Mouse (Mus musculus) intestine, embryonic 16.5 days (tissue): ENCODE measurements around the gene B3galnt2. TPM values are rescaled to one million over a fixed set of nuclear protein-coding genes. Genes with fewer than 3 reads are reported as not detected.

ENCODE experiments used
- ATAC-seq: fragments of 200-750 bp; cut with Nextera tagmentation; 2 replicates; pipeline ENCODE4 v1.8.0; 2017; ENCODE audit warnings: moderate TSS enrichment, moderate library complexity
- H3K27ac ChIP-seq: fragments of 300-500 bp; sonication (generic); 2 replicates; pipeline ENCODE4 v1.5.1; 2014; ENCODE audit warnings: mild to moderate bottlenecking, low read length
- H3K27me3 ChIP-seq: fragments of 300-500 bp; sonication (generic); replicated peaks from 2 replicates; pipeline ENCODE4 v1.6.1; 2014; ENCODE audit warnings: low read length, control low read depth, mixed read lengths; ENCODE audit not compliant: control insufficient read depth, insufficient read depth
- H3K36me3 ChIP-seq: fragments of 300-500 bp; sonication (generic); 2 replicates; pipeline ENCODE4 v1.6.1; 2014; ENCODE audit warnings: low read length, control low read depth; ENCODE audit not compliant: control insufficient read depth, insufficient read depth
- H3K4me1 ChIP-seq: fragments of 300-500 bp; sonication (generic); 2 replicates; pipeline ENCODE4 v1.6.1; 2014; ENCODE audit warnings: low read length, control low read depth, mixed read lengths; ENCODE audit not compliant: control insufficient read depth, insufficient read depth
- H3K4me2 ChIP-seq: fragments of 300-500 bp; sonication (generic); 2 replicates; pipeline ENCODE4 v1.6.1; 2014; ENCODE audit warnings: low read depth, low read length, control low read depth
- H3K4me3 ChIP-seq: fragments of 300-500 bp; sonication (generic); 2 replicates; pipeline ENCODE4 v1.5.1; 2014; ENCODE audit warnings: mild to moderate bottlenecking, low read length
- H3K9ac ChIP-seq: fragments of 300-500 bp; sonication (generic); 2 replicates; pipeline ENCODE4 v1.6.1; 2014; ENCODE audit warnings: low read depth, low read length
- H3K9me3 ChIP-seq: fragments of 300-500 bp; sonication (generic); 2 replicates; pipeline ENCODE4 v1.6.1; 2016; ENCODE audit warnings: low read length, control low read depth; ENCODE audit not compliant: control insufficient read depth
- WGBS: fragments of 180-500 bp; shearing (Covaris S2); extraction: QIAGEN DNeasy Blood & Tissue Kit; methylation state at CpG from one replicate; pipeline ENCODE4 v1.1.7; 2014; 5-methylcytosine and 5-hydroxymethylcytosine counted together
- polyA plus RNA-seq: library from polyadenylated mRNA; unstranded; fragments of >200 nt; fragmentation: Nextera tagmentation; extraction: Ambion mirVana; gene quantifications from 2 replicates; pipeline ENCODE4 v1.2.1, GENCODE M21; 2015

The B3galnt2 gene
- polyA plus RNA-seq: 30.0 and 32.9 TPM in 2 replicates

- ATAC-seq: peak; percentile 99
- Histone ChIP-seq H3K27ac (peak within 1 kb of the TSS; percentile 82), H3K9me3 (no peaks in the 10 kb centered on the region), H3K9ac (peak within 1 kb of the TSS; percentile 95), H3K4me2 (peak within 1 kb of the TSS; percentile 85), H3K27me3 (no peaks in the 10 kb centered on the region), H3K4me3 (peak within 1 kb of the TSS; percentile 97), H3K4me1 (peaks cover 8% of the 10 kb centered on the region), H3K36me3 (no peaks in the 10 kb centered on the region)
- WGBS: under 1% methylated on average over 75 of the region's 78 CpGs
Measured at GRCm38 (mm10) chr13:13953874-13954832, at the start of gene B3galnt2. Gene B3galnt2 (plus strand): TSS chr13:13954469.

DNA sequence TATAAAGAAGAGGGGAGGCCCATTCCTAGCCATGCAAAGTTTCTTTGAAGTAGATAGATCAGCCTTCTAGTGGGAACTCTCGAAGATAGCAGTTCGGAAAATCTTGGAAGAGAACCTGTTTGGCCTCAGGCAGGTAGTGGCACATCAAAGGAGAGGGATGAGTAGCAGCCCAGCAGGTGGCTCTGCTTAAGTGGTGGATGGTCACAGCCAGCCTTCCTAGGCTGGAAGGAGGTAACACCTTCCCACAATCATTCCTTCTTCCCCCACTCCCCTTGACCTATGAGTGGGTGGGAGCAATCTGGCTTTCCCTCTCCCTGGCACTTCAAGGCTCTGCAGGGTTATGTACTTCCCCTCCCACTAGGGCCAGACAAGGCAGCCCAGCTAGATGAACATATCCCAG is 42.9 kb upstream of the B3galnt2 start:
- no peaks in the 10 kb centered on the region for H3K27me3 ChIP-seq
- no peak overlapping the region for H3K9ac ChIP-seq
- H3K36me3 ChIP-seq: no peaks in the 10 kb centered on the region
- no peak for ATAC-seq
- 29% methylated on average over 2 of the region's 2 CpGs for WGBS
- no peaks in the 10 kb centered on the region for H3K4me1 ChIP-seq
- no peak overlapping the region for H3K4me3 ChIP-seq
- H3K27ac ChIP-seq: no peak overlapping the region
- no peak overlapping the region for H3K4me2 ChIP-seq
- H3K9me3 ChIP-seq: no peaks in the 10 kb centered on the region

DNA sequence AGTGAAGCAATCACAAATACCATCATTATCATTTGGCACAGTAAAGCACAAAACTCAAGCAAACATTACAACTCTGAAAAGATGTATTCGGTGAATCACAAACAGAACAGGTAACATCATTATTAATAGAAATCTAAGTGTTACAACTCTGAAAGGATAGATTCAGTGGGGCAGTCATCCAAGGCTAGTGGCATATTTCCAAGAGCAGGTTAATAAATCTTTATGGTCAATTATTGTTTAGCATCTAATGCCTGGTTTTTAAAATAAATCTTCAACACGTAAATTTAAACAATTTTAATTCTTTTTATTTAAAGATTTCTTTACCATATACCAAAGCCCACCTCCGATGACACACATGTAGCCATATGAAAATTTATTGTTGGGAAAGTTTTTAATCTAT is 34.9 kb upstream of the B3galnt2 start:
- Histone ChIP-seq H3K4me3 (no peak overlapping the region), H3K27ac (no peak overlapping the region), H3K4me2 (no peak overlapping the region), H3K36me3 (no peaks in the 10 kb centered on the region), H3K9ac (no peak overlapping the region), H3K27me3 (no peaks in the 10 kb centered on the region), H3K9me3 (no peaks in the 10 kb centered on the region), H3K4me1 (no peaks in the 10 kb centered on the region)
- no peak for ATAC-seq
- WGBS: 92% methylated on average over 3 of the region's 3 CpGs

GRCm38 (mm10) chr13:13922526-13922925 is 31.7 kb upstream of the B3galnt2 start:
- H3K27me3 ChIP-seq: no peaks in the 10 kb centered on the region
- H3K27ac ChIP-seq: no peak overlapping the region
- H3K4me2 ChIP-seq: no peak overlapping the region
- no peak overlapping the region for H3K4me3 ChIP-seq
- H3K9ac ChIP-seq: no peak overlapping the region
- no peaks in the 10 kb centered on the region for H3K4me1 ChIP-seq
- no peaks in the 10 kb centered on the region for H3K36me3 ChIP-seq
- H3K9me3 ChIP-seq: no peaks in the 10 kb centered on the region
- ATAC-seq: no peak

GRCm38 (mm10) chr13:13929982-13930381 is 24.3 kb upstream of the B3galnt2 start:
- WGBS: 80% methylated on average over 2 of the region's 2 CpGs
- H3K27ac ChIP-seq: no peak overlapping the region
- H3K4me2 ChIP-seq: no peak overlapping the region
- H3K36me3 ChIP-seq: no peaks in the 10 kb centered on the region
- no peak for ATAC-seq
- H3K27me3 ChIP-seq: no peaks in the 10 kb centered on the region
- no peak overlapping the region for H3K9ac ChIP-seq
- H3K9me3 ChIP-seq: no peaks in the 10 kb centered on the region
- no peak overlapping the region for H3K4me3 ChIP-seq
- no peaks in the 10 kb centered on the region for H3K4me1 ChIP-seq

DNA sequence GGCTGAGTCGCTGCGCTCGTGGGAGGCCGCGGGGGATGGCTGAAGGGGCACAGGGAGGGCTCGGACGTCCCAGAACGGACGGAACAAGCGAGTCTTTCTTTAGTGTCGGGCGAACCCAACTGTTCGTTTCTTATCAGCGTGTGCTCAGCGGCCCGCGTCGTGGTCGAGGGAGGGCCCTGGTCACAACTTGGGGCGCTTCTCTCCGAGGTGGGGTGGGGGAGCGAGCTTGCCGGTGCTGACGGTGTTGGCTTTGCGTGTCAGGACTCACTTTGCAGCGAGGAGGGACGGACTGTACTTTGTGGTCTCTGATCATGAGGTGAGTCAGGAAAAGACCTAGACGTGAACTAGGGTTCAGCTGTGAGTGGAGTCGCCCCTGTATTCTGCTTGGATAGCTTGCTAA is 662 bp downstream of the B3galnt2 start:
- no peaks in the 10 kb centered on the region for H3K27me3 ChIP-seq
- H3K36me3 ChIP-seq: no peaks in the 10 kb centered on the region
- H3K9ac ChIP-seq: peak overlapping the region; percentile 95
- ATAC-seq: peak; percentile 55
- no peaks in the 10 kb centered on the region for H3K9me3 ChIP-seq
- H3K27ac ChIP-seq: peak overlapping the region; percentile 82
- H3K4me3 ChIP-seq: peak overlapping the region; percentile 97
- peaks cover 8% of the 10 kb centered on the region for H3K4me1 ChIP-seq
- H3K4me2 ChIP-seq: peak overlapping the region; percentile 64
- WGBS: under 1% methylated on average over 29 of the region's 29 CpGs

DNA sequence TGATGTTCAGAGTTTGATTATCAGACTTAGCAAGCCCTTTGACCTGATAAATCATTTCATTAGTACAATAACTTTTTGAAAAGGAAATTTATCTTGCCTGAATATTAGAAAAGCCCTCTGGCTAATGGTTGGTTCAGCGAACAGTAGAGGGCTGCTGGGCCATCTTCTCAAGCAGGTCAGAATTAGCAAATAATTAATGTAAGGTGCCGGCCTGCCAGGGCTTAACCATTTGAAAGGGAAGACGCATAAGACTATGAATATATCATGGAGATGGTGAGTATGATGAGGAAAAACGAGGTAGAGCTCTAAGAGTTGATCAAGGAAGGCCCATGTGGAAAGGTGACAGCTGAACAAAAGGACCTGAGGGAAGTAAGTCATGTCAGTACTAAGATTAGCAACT is 2.4 kb downstream of the B3galnt2 start:
- ATAC-seq: no peak
- no peak overlapping the region for H3K4me3 ChIP-seq
- H3K36me3 ChIP-seq: no peaks in the 10 kb centered on the region
- no peak overlapping the region for H3K9ac ChIP-seq
- H3K27me3 ChIP-seq: no peaks in the 10 kb centered on the region
- H3K9me3 ChIP-seq: no peaks in the 10 kb centered on the region
- no peak overlapping the region for H3K27ac ChIP-seq
- no peak overlapping the region for H3K4me2 ChIP-seq
- peaks cover 8% of the 10 kb centered on the region for H3K4me1 ChIP-seq
- 64% methylated on average over 4 of the region's 4 CpGs for WGBS

DNA sequence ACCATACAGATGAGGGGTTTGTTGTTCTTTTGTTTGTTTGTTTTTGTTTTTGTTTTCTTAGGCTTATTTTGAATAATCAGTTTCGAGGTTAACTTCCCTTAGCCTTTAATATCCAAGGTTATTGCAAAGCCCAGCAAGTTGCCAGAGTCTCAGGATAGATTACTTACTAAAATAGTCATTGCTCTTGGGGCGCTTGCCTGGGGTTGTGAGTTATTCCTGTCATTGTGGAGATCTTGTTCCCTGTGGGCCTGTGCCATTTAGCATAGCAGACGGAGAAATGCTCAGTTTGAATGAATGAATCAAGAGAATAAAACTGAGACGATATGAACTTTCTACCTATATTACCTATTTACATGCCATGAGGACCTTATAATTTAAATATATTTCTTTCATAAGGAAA is 5.9 kb downstream of the B3galnt2 start:
- no peak for ATAC-seq
- Histone ChIP-seq H3K9me3 (no peaks in the 10 kb centered on the region), H3K4me1 (peaks cover 5% of the 10 kb centered on the region), H3K27me3 (no peaks in the 10 kb centered on the region), H3K9ac (no peak overlapping the region), H3K36me3 (no peaks in the 10 kb centered on the region), H3K27ac (no peak overlapping the region), H3K4me3 (no peak overlapping the region), H3K4me2 (no peak overlapping the region)
- WGBS: 90% methylated on average over 4 of the region's 4 CpGs

GRCm38 (mm10) chr13:13961046-13961445 is 6.8 kb downstream of the B3galnt2 start:
- H3K4me3 ChIP-seq: no peak overlapping the region
- no peak overlapping the region for H3K9ac ChIP-seq
- H3K36me3 ChIP-seq: no peaks in the 10 kb centered on the region
- H3K4me1 ChIP-seq: peaks cover 5% of the 10 kb centered on the region; the same call in 1 of the 2 replicates
- no peak overlapping the region for H3K4me2 ChIP-seq
- no peaks in the 10 kb centered on the region for H3K27me3 ChIP-seq
- ATAC-seq: no peak
- 89% methylated on average over 4 of the region's 4 CpGs for WGBS
- no peak overlapping the region for H3K27ac ChIP-seq
- H3K9me3 ChIP-seq: no peaks in the 10 kb centered on the region
